Mouse (Mus musculus): ENCODE results near the gene Gm45234.
A peak's percentile ranks its signal among the peaks of the same experiment; 100 is the strongest.

Gm45234 gene

DNA sequence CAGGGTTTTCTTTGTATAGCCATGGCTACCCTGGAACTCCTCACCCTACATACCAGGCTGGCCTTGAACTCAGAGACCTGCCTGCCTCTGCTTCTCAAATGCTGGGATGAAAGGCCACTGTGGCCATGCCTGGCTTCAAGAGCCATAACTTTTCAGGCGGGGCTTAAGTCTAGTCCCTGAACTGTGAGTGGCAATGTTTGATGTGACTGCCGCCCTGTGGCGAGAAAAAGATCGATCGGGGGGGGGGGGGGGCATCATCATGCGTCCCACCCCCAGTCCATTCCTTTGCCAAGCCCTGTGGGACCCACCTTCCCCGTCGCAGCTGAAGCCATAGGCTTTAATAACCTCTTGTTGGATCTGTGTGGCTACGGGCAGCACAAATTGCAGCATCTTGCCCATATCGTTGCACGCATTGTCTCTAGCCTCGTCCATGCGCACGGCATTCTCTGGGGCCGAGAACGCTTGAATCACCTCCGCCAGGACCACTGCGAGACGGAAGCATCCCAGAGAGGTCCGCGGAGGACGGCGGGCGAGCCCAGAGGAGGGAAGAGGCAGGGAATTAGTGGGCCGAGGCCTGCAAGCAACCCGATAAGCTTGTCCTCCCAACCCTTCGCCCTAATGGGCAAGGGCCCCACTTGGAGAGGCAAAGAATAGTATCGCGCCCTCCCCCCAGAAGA, 15.5 kb downstream of the Gm45234 start:
- DNase-seq (ENCODE audit: low spot score in 2 of 2) = peak in 1 of 2 experiments; percentile 64

DNA sequence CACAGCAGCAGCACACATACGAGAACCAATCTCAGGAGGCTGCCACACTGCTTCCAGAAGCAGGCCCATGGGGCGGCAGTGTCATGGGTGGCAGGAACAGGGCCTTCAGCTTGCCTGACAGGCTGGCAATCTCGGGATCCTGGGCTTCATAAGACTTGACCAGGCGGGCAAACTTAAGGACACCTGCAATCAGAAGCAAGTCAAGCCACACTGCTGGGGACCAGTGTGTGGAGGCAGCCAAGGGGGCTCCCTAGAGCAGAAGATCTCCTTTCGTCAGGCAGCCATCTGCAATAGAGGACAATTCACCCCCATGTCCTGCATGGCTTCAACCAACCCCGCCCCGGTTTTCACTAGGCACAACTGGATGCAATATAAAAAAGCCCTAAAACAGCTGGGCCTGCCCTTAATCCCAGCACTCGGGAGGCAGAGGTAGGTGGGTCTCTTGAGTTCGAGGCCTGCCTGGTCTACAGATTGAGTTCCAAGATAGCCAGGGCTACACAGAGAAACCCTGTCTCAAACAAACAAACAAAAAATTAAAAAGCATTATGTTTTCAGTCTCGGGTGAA, 16.5 kb downstream of the Gm45234 start:
- no peak for DNase-seq (ENCODE audit: low spot score in 2 of 2)

DNA sequence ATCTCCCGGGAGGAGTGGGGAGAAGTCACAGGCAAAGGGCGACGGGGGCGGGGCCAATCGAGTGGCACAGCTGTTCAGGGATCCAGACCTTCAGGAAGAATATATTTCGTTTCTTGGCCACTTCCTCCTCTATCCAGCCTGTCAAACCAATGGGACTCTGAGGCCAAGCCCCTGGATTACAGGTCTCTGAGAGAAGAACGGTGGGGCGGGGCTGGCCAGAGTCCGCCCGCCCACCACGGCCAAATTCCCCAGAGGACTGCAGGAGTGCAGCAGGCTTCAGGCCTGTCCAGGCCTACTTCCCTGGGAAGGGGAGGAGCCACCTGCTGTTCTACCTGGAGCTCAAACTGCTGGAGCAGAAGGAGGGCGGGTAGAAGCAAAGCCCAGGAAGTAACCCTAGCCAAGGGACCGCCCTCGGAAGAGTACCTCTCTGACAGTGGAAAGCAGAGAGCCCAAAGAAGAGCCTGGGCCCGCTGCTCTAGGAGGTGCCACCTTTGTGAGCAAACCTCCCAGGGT, 17.3 kb downstream of the Gm45234 start, which contains the start of gene Ptpn6:
Ptpn6 (minus strand) TSS at position 204 of the 513 bp plus-strand sequence.
- no peak for DNase-seq (ENCODE audit: low spot score in 2 of 2)

DNA sequence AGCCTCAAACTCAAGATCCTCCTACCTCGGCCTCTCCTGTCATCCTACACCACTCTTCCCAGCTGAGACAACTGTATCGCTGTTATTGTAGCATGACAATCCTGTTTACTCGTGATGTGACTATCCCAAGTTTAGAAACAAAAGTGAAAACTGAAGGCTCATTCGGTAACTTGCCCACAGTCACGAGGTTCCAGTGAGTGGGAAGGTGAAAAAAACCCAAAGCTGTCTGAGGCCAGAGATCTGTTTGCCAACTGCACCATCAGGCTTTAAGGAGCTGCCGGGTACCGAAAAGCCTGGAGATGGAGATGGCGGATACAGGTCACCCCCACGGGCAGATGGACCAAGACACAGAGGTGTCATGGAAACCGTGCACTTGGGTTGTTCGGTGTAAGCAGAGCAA, 18.8 kb downstream of the Gm45234 start:
- DNase-seq (ENCODE audit: low spot score in 2 of 2) = peak in 1 of 2 experiments; percentile 53

DNA sequence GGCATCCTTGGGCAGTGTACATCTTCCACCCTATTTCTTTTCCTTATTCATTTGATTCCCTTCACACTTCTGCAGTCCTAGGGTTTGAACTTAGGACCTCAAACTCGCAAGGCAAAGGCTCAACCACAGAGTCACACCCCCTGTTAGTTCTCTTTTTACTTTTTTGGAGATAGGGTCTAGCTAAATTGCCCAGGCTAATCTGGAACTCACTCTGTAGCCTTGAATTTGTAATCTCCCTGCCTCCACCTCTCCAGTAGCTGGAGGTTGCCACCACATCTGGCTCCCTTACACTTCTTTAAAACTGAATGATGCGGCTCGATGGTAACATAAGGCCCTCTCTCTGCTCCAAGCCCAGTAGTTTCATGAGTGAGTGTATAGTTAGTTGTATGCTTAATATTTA, 21.4 kb downstream of the Gm45234 start:
- DNase-seq (ENCODE audit: low spot score in 2 of 2) = no peak

DNA sequence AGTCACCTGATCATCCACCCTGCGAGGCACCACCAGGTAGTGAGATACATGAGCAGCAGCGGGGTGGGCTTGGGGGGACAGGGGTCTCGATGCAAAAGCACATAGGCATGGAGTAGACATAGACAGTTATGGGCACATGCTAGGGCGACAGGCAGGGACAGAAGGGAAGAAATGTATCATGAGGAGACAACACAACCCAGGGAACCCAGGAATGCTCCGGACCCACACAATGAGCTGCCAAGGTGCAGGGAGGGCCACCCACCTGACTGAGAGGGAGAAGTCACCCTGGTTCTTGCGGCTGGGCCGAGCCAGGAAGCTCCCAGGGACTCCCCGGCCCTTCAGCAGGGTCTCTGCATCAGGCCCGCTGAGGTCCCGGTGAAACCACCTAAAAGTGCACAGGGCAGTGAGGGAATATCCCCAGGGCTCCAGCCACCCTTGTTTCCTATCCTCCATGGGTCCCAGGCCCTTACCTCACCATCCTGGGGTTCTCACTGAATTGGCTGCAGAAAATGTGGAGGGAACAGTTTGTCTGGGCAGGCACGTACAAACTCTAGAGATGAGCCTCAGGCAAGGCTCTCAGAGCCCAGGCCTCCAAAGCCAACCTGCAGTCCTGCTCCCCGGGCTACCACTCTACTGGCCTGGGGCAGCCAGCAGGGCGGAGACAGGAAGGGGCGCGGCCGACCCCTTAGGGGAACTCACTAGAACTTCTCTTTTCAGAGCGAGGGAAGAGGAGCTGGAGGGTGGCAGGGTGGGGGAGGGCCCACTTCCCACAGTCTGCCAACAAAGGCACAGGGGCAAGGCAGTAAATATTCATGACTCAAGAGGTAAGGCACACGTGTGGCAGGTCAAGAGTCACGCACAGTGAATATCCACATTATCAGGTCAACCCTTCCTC, 23.1 kb downstream of the Gm45234 start:
- no peak for DNase-seq (ENCODE audit: low spot score in 2 of 2)

DNA sequence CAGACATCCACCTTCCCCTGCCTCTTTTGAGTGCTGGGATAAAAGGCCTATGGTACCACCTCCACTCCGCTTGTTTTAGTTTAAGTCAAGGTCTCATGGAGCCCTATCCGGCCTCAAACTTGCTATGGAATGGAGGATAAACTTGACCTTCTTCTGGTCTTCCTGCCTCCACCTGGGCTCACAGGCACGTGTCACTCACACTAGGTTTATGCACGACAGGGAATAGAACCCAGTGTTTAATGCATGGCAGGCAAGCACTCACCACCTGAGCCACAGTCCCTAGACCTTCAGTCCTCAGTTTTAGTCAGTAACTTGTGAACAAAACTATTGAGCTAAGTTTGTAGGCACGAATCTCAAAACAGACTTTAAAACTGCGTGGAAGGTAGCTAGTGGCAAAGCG, 24.8 kb downstream of the Gm45234 start:
- no peak for DNase-seq (ENCODE audit: low spot score in 2 of 2)

DNA sequence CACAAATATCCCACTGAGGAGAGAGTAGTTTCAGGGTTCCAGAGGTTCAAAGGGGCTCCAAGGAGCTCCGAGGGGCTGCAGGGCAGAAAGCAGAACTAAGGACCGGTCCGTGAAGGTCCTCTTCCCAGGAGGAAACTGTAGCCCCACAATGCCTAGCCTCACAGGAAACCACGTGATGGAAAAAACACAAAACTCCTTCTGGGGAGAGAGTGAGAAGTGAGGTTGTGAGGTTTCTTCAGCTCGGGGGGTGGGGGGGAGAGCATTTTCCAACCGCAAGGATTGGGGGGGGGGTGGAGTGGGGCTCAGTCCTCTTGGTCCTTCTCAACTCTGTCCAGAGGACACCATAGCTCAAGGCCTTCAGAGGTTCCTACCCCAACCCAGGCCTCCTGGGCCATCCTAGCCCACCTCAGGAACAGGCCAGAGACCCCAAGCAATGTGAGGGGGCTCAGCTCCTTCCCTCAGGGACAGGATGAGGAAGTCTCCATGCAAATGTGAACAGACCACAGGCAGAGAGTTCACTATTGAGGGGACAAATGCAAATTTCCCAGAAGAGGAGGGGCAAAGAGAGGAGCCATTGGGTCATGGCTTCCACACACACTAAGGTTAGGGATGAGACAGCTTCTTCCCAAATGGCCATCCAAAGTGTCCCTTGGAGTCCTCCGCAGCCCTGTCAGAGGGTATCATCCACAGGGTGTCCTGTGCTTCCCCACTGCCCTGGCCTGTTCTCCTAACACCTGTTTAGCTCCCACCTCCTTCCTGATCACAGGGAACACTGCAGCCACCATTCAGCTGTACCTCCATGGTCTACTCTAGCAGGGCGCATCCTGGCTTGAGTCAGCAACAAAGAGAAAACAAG, 25.7 kb downstream of the Gm45234 start:
- no peak for DNase-seq (ENCODE audit: low spot score in 2 of 2)

DNA sequence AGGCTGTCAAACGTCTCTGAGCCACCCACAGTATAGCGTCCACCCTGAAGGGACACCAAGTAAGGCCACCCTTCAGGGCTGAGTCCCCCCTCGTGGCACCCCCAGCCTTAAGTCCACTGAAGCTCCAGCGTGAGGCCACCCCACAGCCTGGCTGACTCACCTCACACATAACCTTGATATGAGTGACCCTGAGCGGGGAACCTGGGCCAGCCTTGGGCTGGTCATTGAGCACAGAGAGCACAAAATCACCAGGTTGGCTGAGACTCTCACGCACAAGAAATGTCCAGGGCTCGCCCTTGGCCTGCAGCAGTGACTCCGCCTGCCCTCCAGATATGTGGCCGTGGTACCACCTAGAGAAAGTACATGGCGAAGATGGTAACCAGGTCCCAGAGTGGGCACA, 27.2 kb downstream of the Gm45234 start:
- DNase-seq (ENCODE audit: low spot score in 2 of 2) = no peak

DNA sequence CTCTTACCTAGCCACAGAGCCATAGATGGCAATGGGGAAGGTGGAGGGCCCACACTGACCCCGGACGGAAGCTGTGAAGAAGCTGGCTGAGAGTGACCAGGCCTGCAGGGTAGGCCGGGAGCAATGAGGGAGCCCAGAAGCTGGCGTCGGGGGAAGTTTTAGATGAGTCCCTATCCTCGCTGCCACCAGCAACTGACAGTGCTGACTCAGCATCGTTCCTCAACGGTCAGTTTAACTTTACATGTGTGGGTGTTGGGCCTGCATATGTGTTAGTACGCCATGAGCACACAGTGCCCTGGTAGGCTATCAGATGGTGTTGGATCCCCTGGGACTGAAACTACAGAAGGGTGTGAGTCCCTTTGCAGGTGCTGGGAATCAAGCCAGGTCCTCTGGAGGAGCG, 31.3 kb downstream of the Gm45234 start:
- DNase-seq (ENCODE audit: low spot score in 2 of 2) = no peak

DNA sequence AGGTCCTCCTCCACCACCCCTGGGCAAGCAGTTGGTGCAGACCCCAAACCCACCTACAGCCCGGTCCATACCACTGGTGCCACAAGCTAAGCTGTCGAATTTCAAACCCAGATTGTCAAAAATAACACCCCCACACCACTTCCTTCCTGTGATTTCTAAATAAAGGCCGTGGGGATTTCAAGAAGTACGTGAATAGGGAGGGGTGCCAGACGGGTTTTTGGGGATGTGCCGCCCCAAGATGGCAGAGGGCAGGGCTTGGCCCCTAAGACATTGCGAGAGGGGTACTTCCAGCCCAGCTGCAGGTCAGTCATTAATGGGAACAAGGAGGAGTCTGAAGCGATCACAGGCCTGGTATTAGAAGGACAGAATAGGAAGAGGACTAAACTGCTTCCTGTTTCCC, 32.3 kb downstream of the Gm45234 start:
- no peak for DNase-seq (ENCODE audit: low spot score in 2 of 2)

DNA sequence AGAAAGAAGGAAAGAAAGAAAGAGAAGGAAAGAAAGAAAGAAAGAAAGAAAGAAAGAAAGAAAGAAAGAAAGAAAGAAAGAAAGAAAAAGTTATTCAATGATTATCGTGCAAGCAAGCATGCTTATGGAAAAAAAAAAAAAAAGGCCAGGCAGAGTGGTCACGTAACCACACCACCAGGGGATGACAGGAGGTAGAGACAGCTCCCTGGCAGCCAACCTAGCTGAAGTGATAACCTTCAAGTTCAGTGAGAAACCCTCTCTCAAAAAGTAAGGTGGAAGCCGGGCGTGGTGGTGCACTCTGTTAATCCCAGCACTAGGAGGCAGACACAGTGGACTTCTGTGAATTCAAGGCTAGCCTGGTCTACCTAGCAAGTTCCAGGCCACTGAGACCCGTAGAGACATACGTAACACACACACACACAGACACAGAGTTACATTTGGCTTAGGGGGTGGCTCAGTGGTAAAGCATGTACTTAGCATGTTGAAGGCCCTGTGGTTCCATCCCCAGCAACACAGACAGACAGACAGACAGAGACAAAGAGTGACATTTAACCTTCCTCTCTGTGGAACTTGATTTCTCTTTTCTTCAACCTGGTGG, 32.8 kb downstream of the Gm45234 start:
- DNase-seq (ENCODE audit: low spot score in 2 of 2) = no peak

DNA sequence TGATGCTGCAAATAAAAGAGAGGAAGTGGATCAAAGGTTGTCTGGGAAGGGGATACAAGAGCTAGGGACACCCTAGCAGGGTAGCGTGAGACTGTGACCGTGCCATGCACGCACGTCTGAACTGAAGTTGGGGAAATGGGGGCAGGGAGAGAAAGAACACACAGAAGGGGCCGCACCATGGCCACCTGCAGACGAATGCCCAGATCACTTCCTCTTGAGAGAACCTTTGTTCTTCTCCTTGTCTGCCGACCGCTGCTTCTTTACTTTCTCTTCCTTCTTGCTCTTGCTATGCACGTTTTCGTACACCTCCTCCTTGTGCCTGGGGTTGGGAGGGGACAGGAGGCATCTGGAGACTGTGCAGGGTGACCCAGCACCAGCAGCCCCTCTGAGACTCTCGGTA, 34.9 kb downstream of the Gm45234 start:
- no peak for DNase-seq (ENCODE audit: low spot score in 2 of 2)

DNA sequence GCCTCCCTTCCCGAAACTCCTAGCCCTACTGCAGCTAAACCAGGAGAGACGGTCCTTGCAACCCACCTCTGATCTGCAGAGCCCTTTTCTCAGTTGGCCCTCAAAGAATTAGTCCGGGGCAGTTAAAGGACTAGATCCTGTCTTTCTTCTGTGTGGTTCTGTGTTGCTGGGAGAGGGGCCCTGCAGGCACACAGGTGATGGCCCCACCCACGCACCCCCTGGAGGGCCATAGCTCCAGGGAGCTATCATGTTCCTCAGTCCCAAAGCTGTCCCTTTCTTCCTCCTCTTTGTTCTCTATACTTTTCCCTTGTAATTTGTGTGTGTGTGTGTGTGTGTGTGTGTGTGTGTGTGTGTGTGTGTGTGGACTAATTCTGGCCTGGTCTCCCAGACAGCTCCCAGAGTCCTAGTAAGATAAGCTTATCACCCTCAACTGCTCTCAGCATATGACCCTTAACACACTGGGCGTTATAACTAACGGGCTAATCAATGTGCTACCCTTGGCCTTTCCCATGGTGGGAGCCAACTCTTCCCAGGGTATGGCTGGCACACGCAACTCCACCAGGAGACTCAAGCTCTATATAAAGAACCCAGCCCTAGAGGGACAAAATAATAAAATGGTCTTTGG, 36.4 kb downstream of the Gm45234 start:
- no peak for DNase-seq (ENCODE audit: low spot score in 2 of 2)

DNA sequence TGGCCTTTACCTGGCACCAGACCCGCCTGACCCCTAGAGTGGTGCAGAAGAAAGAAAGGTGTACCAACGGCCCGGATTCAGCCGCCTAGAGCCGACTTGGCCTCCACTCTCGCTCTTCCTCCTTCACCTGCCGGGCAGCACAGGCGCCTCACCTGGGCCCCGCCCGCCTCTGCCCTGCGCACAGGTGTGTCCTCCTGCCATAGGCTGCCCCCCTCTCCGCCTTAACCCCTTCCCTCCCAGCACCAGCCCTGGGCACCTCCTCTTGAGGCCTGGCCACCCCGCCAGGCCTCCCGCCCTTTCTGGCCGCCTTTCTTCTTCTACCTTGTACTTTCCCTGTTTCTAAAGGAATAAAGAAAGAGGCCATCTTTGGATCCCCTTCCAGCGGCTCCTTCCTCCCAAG, 37.1 kb downstream of the Gm45234 start:
- DNase-seq (ENCODE audit: low spot score in 2 of 2) = no peak

DNA sequence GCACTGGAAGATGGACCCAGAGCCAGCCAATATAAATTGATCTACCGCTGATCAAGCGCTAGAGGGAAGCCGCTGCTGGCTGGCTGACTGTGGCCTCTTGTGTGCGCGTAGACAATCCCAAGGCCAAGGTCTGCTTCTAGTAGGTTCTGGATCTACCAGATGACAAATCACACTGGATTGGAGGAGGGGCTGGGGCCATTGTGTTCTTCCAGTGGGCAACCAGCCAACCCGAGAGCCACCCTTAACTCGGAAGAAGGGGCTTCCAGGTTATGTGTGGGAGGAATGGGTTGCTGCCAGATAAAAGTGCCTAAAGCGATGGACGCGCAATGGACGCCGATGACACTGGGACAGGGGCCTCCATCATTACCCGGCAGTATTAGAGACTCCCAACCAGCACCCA, 37.9 kb downstream of the Gm45234 start:
- no peak for DNase-seq (ENCODE audit: low spot score in 2 of 2)

DNA sequence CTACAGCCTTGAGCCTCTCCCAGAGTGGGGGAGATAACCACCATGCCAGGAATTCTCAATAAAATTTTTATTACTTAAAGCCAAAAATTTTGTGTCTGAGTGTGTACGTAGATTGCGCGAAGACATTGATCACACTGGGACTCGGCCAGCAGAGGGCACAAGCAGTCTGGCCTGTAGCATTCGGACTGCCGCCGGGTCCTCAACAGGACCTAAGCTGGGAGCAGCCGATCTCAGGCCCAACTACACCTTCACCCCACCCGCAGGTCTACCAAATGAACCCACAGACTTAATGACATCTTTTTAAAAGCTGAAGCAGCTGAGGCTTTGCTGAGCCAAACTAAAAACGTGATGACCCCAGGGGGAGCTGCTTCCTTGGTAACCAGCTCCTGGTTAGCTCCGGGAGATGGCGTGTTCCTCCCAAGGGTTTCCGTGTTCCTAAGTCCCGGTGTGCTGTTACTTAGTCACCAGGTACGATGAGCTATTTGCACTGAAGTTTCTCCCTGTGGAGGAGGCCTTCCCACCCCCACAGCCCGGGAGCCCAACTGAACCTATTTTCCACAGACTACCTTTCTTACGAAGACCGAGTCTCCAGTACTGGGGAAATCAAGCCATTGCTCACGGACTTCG, 38.8 kb downstream of the Gm45234 start:
- DNase-seq (ENCODE audit: low spot score in 2 of 2) = peak in 1 of 2 experiments; percentile 42

DNA sequence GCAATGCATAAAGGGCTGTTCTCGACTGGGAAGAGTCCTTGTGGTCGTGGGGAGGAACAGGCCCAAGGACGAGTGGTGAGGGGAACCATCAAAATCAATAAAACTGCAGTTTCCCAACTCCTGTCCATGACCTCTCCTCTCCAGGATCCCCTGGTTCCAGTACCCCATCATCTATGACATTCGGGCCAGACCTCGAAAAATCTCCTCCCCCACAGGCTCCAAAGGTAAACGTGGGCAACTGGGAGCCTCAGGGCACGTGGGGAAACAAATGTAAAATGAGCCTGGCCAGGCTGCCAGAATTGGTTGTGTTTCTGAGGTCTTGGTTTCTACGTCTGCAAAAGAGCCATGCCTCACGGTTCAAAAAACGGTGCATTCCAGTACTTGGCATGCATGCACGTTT, 42.9 kb downstream of the Gm45234 start:
- no peak for DNase-seq (ENCODE audit: low spot score in 2 of 2)

DNA sequence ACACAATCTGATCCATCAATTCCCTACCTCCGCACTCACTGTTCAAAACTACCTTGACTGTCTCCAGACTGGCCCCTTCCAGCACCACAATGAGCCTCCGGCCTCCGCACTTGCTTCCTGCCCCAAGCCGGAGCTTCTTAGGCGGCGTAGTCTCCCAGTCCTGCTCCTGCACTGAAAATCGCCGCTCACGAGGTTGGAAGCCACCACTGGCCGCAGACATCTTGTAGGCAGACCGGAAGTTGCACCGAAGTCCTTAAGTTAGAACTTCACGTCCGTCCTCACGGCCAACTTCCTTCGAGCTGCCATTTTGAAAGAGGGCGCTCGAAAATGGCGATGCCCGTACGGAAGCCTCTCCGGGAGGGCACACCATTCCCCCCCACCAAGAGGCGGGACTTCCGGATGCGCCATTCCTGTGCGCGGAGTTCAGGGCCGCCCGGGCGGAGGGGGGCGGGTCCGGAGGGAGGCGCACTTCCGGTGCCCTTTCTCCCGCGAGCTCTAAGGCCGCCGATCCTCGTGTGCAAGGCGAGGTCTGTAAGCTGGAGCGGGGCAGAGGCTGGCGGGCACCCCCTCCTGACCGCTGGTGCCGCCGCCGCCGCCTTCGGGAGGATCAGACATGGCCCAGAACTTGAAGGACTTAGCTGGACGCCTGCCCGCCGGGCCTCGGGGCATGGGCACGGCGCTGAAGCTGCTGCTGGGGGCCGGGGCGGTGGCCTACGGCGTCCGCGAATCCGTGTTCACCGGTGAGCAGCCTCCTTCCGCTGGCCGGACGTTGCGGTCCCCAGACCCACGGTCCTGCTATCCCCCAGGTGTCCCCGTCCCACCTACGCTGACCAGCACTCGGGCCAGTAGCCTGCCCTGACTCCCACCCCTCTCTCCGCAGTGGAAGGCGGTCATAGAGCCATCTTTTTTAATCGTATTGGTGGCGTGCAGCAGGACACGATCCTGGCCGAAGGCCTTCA, 43.7 kb downstream of the Gm45234 start, which contains the start of the genes Emg1 and Phb2:
Emg1 (minus strand) TSS at position 355 of the 959 bp plus-strand sequence.
Phb2 (plus strand) TSS at position 513 of the 959 bp plus-strand sequence.
- DNase-seq (ENCODE audit: low spot score in 2 of 2) = peak; percentile 94 to 98
